Mouse (Mus musculus) limb, embryonic 13.5 days (tissue): ENCODE measurements at regions not wholly inside any gene's neighbourhood (a gene's known extent, or its start where the extent isn't known, plus 50 kb on each side); places are given as distances from the start of the nearest gene placed in this dataset.

Experiments
- ATAC-seq: fragments of 200-750 bp; cut with Nextera tagmentation; 2 replicates; pipeline ENCODE4 v1.8.0; 2017; ENCODE audit warnings: low read depth, moderate number of reproducible peaks, moderate TSS enrichment; ENCODE audit not compliant: low FRiP score
- H3K27ac ChIP-seq: fragments of 300-500 bp; sonication (generic); 2 replicates; pipeline ENCODE4 v1.5.1; 2015; ENCODE audit warnings: inconsistent platforms, mild to moderate bottlenecking, moderate library complexity
- H3K27me3 ChIP-seq: fragments of 300-500 bp; sonication (generic); 2 replicates; pipeline ENCODE4 v1.6.1; 2015; ENCODE audit warnings: mild to moderate bottlenecking, inconsistent platforms
- H3K36me3 ChIP-seq: fragments of 300-500 bp; sonication (generic); 2 replicates; pipeline ENCODE4 v1.6.1; 2015; ENCODE audit warnings: inconsistent platforms, mild to moderate bottlenecking, moderate library complexity
- H3K4me1 ChIP-seq: fragments of 300-500 bp; sonication (generic); 2 replicates; pipeline ENCODE4 v1.6.1; 2015; ENCODE audit warnings: inconsistent platforms
- H3K4me2 ChIP-seq: fragments of 300-500 bp; sonication (generic); replicated peaks from 2 replicates; pipeline ENCODE4 v1.6.1; 2015; ENCODE audit warnings: inconsistent platforms, mild to moderate bottlenecking, moderate library complexity
- H3K4me3 ChIP-seq: fragments of 300-500 bp; sonication (generic); 2 replicates; pipeline ENCODE4 v1.5.1; 2015; ENCODE audit warnings: moderate library complexity, mild to moderate bottlenecking, inconsistent platforms
- H3K9ac ChIP-seq: fragments of 300-500 bp; sonication (generic); 2 replicates; pipeline ENCODE4 v1.6.1; 2015; ENCODE audit warnings: mild to moderate bottlenecking, inconsistent platforms
- H3K9me3 ChIP-seq: fragments of 300-500 bp; sonication (generic); 2 replicates; pipeline ENCODE4 v1.6.1; 2016; ENCODE audit warnings: inconsistent platforms
- WGBS: fragments of 180-500 bp; shearing (Covaris S2); methylation state at CpG from one replicate; pipeline ENCODE4 v1.1.7; 2015; 5-methylcytosine and 5-hydroxymethylcytosine counted together

GRCm38 (mm10) chrX:163128626-163129025 lies 164.2 kb upstream of the S100g start:
- no peak overlapping the region for H3K9ac ChIP-seq
- no peaks in the 10 kb centered on the region for H3K36me3 ChIP-seq
- H3K4me2 ChIP-seq = no peak overlapping the region
- H3K27me3 ChIP-seq = peaks cover 23% of the 10 kb centered on the region; the same call in 1 of the 2 replicates
- no peaks in the 10 kb centered on the region for H3K4me1 ChIP-seq
- no peak overlapping the region for H3K4me3 ChIP-seq
- ATAC-seq = no peak
- no peaks in the 10 kb centered on the region for H3K9me3 ChIP-seq
- WGBS = 89% methylated on average over 1 of the region's 1 CpGs
- no peak overlapping the region for H3K27ac ChIP-seq

GRCm38 (mm10) chrX:163117681-163118393 lies 153.4 kb upstream of the S100g start:
- H3K4me2 ChIP-seq = no peak overlapping the region
- WGBS = 70% methylated on average over 5 of the region's 5 CpGs
- H3K27me3 ChIP-seq = peaks cover 3% of the 10 kb centered on the region; the same call in 1 of the 2 replicates
- no peak overlapping the region for H3K4me3 ChIP-seq
- no peaks in the 10 kb centered on the region for H3K9me3 ChIP-seq
- H3K9ac ChIP-seq = no peak overlapping the region
- no peak for ATAC-seq
- H3K4me1 ChIP-seq = no peaks in the 10 kb centered on the region
- no peak overlapping the region for H3K27ac ChIP-seq
- H3K36me3 ChIP-seq = no peaks in the 10 kb centered on the region

- 92% methylated on average over 1 of the region's 1 CpGs for WGBS
Observed at GRCm38 (mm10) chrX:163117237-163117636, 152.8 kb upstream of the S100g start.

GRCm38 (mm10) chrX:163095026-163095765 lies 130.8 kb upstream of the S100g start:
- Histone ChIP-seq H3K36me3 (no peaks in the 10 kb centered on the region), H3K27ac (no peak overlapping the region), H3K27me3 (peaks cover 6% of the 10 kb centered on the region; the same call in 1 of the 2 replicates), H3K9me3 (no peaks in the 10 kb centered on the region), H3K4me3 (no peak overlapping the region), H3K4me2 (no peak overlapping the region), H3K4me1 (no peaks in the 10 kb centered on the region), H3K9ac (no peak overlapping the region)
- no peak for ATAC-seq
- WGBS = 76% methylated on average over 4 of the region's 4 CpGs

More at GRCm38 (mm10) chrX:163117237-163117636, 152.8 kb upstream of the S100g start:
- Histone ChIP-seq H3K27ac (no peak overlapping the region), H3K9me3 (no peaks in the 10 kb centered on the region), H3K4me2 (no peak overlapping the region), H3K9ac (no peak overlapping the region), H3K4me3 (no peak overlapping the region), H3K36me3 (no peaks in the 10 kb centered on the region), H3K27me3 (peaks cover 3% of the 10 kb centered on the region; the same call in 1 of the 2 replicates), H3K4me1 (no peaks in the 10 kb centered on the region)
- ATAC-seq = no peak
